Mouse (Mus musculus) Patski (cell line): ENCODE measurements around the gene Mllt6. TPM values are rescaled to one million over a fixed set of nuclear protein-coding genes. Genes with fewer than 3 reads are reported as not detected.
"Not testable (repeated sequence)": the region's sequence is repeated elsewhere in the genome, so short reads cannot be mapped to it uniquely, and the experiment has no call there.

Experiments
- ATAC-seq: fragments of 100-300 bp; one replicate; pipeline ENCODE4 v1.8.0; 2021
- CTCF ChIA-PET: fragments of 350-600 bp; sonication (Branson Sonifier 250); formaldehyde crosslinking; loops from one replicate; lab custom pipeline; 2022; ENCODE audit warnings: inconsistent platforms; lab: Charles Lee
- POLR2A ChIA-PET: fragments of 350-600 bp; sonication (Branson Sonifier 250); formaldehyde crosslinking; loops from one replicate; lab custom pipeline; 2022; ENCODE audit warnings: antibody characterized with exemption, inconsistent platforms; lab: Charles Lee
- DNase-seq: peaks from one replicate; pipeline ENCODE4 v3.0.0-alpha.2; 2011; ENCODE audit warnings: low read depth, low spot score
- H3K27me3 ChIP-seq: fragments of 371-371 bp; one replicate; pipeline ENCODE4 v1.5.1; 2021
- CTCF ChIP-seq: fragments of 100-300 bp; IDR thresholded peaks from one replicate; pipeline ENCODE4 v1.5.1; 2021
- in situ Hi-C: fragments of 300-500 bp; cut with MboI; formaldehyde crosslinking; loops from 3 replicates; pipeline ENCODE4 v1.11.1; 2018; ENCODE audit warnings: low pct_unique_long_range_greater_than_20kb, mixed read lengths
- polyA plus RNA-seq: library from polyadenylated mRNA; unstranded; gene quantifications from one replicate; pipeline ENCODE4 v1.2.3, GENCODE M21; 2021

The Mllt6 gene
- polyA plus RNA-seq, 1 experiment from 2014 or later = 28.1 TPM

DNA sequence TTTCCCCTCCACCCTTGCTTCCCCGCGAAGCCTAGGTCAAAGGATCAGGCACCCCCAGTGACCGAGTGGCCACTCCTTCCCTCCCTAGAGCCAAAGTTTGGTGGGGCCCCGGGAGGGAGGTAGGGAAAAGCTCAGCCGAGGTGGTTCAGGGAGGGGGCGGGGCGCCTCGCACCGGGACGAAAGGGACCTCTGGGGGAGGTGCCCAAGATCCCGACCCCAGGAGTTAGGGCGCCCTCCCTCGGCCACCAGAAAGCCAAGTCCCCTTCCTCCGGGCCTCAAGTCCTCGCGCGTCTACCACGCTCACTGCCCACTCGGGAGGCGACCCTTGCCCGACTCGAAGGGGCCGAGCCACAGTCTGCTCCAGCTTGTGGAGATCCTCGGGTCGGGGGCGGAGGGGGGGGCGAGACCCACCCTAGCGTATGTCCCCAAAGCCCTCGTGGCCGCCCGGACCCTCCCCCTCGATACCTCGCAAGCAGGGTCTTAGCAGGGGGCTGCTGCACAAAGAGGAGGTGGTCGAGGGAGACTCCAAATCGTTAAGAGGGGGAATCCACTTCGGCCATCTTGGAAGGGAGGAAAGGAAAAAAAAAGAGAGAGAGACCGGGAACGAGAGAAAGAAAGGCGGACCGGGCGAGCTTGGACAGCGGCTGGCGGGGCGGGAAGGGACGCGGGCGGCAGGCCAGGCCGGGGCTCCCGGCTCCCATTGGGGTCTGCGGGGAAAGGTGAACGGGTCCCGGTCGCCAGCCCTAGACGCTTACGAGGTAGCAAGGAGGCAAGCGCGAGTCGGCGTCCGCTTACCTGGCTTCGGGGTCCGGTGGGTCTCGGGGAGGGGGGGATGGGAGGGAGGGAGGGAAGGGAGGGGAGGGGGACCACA is 35.8 kb downstream of the Mllt6 start:
- peak; percentile 5 for ATAC-seq
- in situ Hi-C loops = loop anchor here (5.0 kb wide), 1 partner anchor 52 kb away; no protein-coding TSS in a partner anchor
- POLR2A ChIA-PET = interaction anchor here (0.5 to 1.6 kb wide), 6 partner anchors 13 to 273 kb away, joined by 3 to 6 read pairs (median 4); no protein-coding TSS in a partner anchor
- CTCF ChIA-PET = interaction anchor here (0.7 to 3.7 kb wide), 9 partner anchors 9 to 69 kb away, joined by 3 to 13 read pairs (median 4); partner anchors contain the start of gene Epop
- DNase-seq = no peak
- no peaks in the 10 kb centered on the region for H3K27me3 ChIP-seq
- TF ChIP-seq CTCF = no peak

- H3K27me3 ChIP-seq = no peaks in the 10 kb centered on the region
- DNase-seq = no peak
- no peak for ATAC-seq
- ChIA-PET POLR2A (interaction anchor here (1.0 to 1.6 kb wide), 3 partner anchors 21 to 123 kb away, joined by 3 to 6 read pairs (median 3); no protein-coding TSS in a partner anchor), CTCF (interaction anchor here (1.9 to 3.7 kb wide), 3 partner anchors 13 to 69 kb away, joined by 5 to 13 read pairs (median 7); no protein-coding TSS in a partner anchor)
- in situ Hi-C loops = loop anchor here (5.0 kb wide), 1 partner anchor 52 kb away; no protein-coding TSS in a partner anchor
- no peak for TF ChIP-seq CTCF
These were observed 36.4 kb downstream of the Mllt6 start for GRCm38 (mm10) chr11:97699626-97700002.

DNA sequence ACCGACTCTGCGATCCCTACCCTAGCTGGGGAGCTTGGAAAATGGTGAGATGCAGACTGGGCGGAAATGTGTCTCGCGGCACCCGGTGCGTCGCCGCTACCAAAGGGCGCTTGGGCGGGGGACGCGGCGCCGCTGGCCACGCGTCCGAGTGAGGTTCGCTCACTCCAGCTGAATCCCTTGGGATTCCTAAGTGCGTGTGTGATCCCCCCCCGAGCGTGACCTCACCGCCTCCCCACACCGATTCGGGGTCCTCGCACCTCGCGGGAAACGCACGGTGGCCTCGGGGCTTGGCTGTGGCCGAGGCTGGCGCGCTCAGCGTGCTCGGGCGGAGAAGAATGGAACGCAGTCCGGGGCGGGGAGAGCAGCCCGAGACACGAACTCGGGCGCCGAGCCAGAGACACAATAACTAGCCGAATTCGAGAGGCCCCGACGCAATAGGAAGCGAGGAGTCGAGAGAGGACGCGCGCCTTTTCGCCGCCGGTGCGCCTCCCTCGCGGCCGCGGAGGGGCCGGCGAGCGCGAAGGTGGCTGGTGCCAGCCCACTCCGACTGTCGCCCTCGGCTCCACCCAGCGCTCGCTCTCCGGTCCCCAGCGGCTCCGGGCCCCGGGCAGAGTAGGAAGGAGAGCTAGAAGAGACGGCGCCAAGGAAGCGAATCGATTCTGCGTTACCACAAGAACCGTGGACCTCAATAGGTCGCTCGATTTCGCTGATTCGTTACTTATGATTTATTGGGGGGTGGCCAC is 37.0 kb downstream of the Mllt6 start, which contains the start of gene Pcgf2:
Gene Pcgf2 (minus strand): TSS at position 495 of the 743 bp plus-strand sequence.
- peak; percentile 5 for ATAC-seq
- in situ Hi-C loops = no loop called here
- DNase-seq = no peak
- no peaks in the 10 kb centered on the region for H3K27me3 ChIP-seq
- no peak for TF ChIP-seq CTCF
- CTCF ChIA-PET = interaction anchor here (1.9 to 3.7 kb wide), 3 partner anchors 14 to 69 kb away, joined by 5 to 13 read pairs (median 7); no protein-coding TSS in a partner anchor
- POLR2A ChIA-PET = interaction anchor here (1.0 kb wide), 2 partner anchors 21 to 123 kb away, joined by 3 read pairs; no protein-coding TSS in a partner anchor

GRCm38 (mm10) chr11:97700746-97701580 is 37.7 kb downstream of the Mllt6 start:
- ChIA-PET POLR2A (no interaction called here), CTCF (interaction anchor here (1.9 to 3.7 kb wide), 2 partner anchors 56 to 70 kb away, joined by 5 to 13 read pairs; no protein-coding TSS in a partner anchor)
- no peak for TF ChIP-seq CTCF
- no peak for ATAC-seq
- DNase-seq = no peak
- in situ Hi-C loops = no loop called here
- H3K27me3 ChIP-seq = no peaks in the 10 kb centered on the region

GRCm38 (mm10) chr11:97701581-97702392 is 38.6 kb downstream of the Mllt6 start:
- no peaks in the 10 kb centered on the region for H3K27me3 ChIP-seq
- no peak for ATAC-seq
- DNase-seq = no peak
- ChIA-PET CTCF (interaction anchor here (1.5 to 3.7 kb wide), 2 partner anchors 13 to 57 kb away, joined by 4 to 13 read pairs; no protein-coding TSS in a partner anchor), POLR2A (interaction anchor here (0.7 kb wide), 1 partner anchor 25 kb away, joined by 6 read pairs; no protein-coding TSS in a partner anchor)
- in situ Hi-C loops = no loop called here
- TF ChIP-seq CTCF = no peak

DNA sequence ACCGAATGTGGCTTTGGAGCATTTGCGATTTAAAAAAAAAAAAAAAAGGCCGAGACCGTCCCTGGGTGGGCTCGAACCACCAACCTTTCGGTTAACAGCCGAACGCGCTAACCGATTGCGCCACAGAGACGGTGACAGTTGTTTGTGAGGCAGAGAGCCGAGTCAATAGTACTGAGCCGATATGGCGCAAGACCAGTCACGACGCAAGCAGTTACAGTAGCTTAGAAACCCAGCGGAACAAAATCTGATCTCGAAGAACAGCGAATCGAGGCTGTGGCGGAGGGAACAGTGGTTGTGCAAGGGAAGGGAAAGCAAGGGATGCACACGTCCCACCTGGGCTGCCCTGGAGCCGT is 39.2 kb downstream of the Mllt6 start:
- TF ChIP-seq CTCF = no peak
- ATAC-seq (no peak), DNase-seq (no peak)
- in situ Hi-C loops = no loop called here
- ChIA-PET POLR2A (interaction anchor here (0.7 to 2.8 kb wide), 3 partner anchors 12 to 26 kb away, joined by 4 to 16 read pairs (median 6); no protein-coding TSS in a partner anchor), CTCF (interaction anchor here (1.4 to 1.5 kb wide), 2 partner anchors 12 to 24 kb away, joined by 3 to 4 read pairs; no protein-coding TSS in a partner anchor)
- no peaks in the 10 kb centered on the region for H3K27me3 ChIP-seq

GRCm38 (mm10) chr11:97703039-97703826 is 40.0 kb downstream of the Mllt6 start, which contains the start of gene Psmb3:
Psmb3 (plus strand) TSS chr11:97703399.
- DNase-seq = peak; percentile 100
- ChIA-PET CTCF (interaction anchor here (1.4 to 1.5 kb wide), 2 partner anchors 11 to 23 kb away, joined by 3 to 4 read pairs; no protein-coding TSS in a partner anchor), POLR2A (interaction anchor here (1.7 to 2.8 kb wide), 2 partner anchors 11 to 25 kb away, joined by 4 to 16 read pairs; no protein-coding TSS in a partner anchor)
- no peaks in the 10 kb centered on the region for H3K27me3 ChIP-seq
- ATAC-seq = peak; percentile 70
- in situ Hi-C loops = no loop called here
- no peak for TF ChIP-seq CTCF

DNA sequence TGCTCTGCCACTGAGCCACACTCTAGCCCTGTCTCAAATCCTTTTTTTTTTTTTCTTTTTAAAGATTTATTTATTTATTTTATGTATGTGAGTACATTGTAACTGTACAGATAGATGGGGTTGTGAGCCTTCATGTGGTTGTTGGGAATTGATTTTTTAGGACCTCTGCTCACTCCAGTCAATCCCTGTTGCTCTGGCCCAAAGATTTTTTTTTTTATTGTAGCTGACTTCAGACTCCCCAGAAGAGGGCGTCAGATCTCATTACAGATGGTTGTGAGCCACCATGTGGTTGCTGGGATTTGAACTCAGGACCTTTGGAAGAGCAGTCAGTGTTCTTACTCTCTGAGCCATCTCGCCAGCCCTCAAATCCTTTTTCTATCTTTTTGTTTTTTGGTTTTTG is 46.9 kb downstream of the Mllt6 start:
- ATAC-seq, in situ Hi-C loops, CTCF ChIA-PET, H3K27me3 ChIP-seq, DNase-seq: not testable (repeated sequence)
- POLR2A ChIA-PET = interaction anchor here (0.7 to 0.8 kb wide), 2 partner anchors 11 to 27 kb away, joined by 3 to 5 read pairs; no protein-coding TSS in a partner anchor
